Mouse (Mus musculus) cerebellum, postnatal 10 days (tissue): ENCODE results near the gene Gm826.

Experiments
- DNase-seq, 2 experiments: peaks; one replicate each; pipeline ENCODE4 v3.0.0; 2021; ENCODE audit warnings: mixed read lengths in 2 of 2

Gene Gm826

DNA sequence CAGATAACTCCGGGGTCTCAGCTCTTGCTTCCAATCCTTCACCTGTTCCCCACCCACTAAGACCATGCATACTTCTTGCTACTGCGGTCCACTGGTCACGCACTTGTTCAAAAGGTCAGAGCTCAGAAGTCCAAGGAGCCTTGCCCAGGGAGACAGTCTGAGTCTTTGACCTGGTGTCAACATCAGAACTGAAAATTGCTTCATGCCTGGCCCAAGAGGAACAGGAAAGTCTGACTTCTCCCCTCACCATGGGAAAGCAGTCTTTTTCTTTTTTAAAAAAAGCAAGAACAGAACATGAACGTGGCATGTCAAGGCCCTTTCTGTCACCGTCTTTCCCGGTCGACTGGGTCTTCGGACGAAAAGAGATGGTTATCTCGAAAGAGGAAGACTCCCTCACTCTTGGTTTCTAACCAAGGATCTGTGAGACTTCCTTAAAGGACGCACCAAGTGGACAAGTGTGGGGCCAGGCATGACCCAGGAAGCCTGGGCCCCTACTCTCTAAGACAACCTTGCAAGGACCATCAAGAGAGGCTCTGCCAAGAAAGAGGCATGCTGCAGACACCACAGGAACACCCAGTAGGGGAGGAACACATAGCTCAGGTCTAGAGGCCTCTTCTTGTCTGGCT is 66.0 kb downstream of the Gm826 start:
- no peak for DNase-seq

DNA sequence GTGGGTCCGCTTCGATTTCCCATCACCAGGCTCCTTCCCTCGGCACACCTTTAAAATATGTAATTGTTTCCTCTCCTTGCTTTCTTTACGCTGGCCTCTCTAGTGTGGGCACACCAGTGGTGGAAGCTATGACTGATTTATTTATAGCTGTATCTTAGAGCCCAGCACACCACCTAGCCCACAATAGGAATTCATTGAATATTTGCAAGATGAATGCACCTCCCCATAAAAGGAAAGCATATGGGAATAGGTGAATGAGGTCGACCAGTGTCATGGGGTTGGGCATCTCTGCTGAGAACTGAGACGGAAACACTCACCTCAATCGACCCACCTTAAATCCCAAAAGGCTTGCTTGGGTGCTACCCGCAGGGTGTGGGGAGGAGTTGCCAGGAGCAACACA is 70.1 kb downstream of the Gm826 start:
- no peak for DNase-seq

- DNase-seq, result no peak
These were observed 72.4 kb downstream of the Gm826 start for GRCm38 (mm10) chr2:160261538-160261937.
